Mouse (Mus musculus): ENCODE measurements at regions not wholly inside any gene's neighbourhood (a gene's known extent, or its start where the extent isn't known, plus 50 kb on each side); places are given as distances from the start of the nearest gene placed in this dataset.

GRCm38 (mm10) chr7:117850822-117851221, 265.2 kb downstream of the Rps15a start:
- Histone ChIP-seq H3K27me3 (ENCODE audit: control insufficient read depth) (no peaks in the 10 kb centered on the region), H3K9me3 (ENCODE audit: control insufficient read depth, low read length) (no peaks in the 10 kb centered on the region), H3K4me3 (replicated peaks) (no peak overlapping the region), H3K4me1 (ENCODE audit: control insufficient read depth) (no peaks in the 10 kb centered on the region), H3K36me3 (ENCODE audit: control insufficient read depth) (no peaks in the 10 kb centered on the region)
- TF ChIP-seq GATA1 (IDR thresholded peaks at IDR 0.05; ENCODE audit: low read length) (no peak), TAL1 (IDR thresholded peaks at IDR 0.05; ENCODE audit: low read length) (no peak)

DNA sequence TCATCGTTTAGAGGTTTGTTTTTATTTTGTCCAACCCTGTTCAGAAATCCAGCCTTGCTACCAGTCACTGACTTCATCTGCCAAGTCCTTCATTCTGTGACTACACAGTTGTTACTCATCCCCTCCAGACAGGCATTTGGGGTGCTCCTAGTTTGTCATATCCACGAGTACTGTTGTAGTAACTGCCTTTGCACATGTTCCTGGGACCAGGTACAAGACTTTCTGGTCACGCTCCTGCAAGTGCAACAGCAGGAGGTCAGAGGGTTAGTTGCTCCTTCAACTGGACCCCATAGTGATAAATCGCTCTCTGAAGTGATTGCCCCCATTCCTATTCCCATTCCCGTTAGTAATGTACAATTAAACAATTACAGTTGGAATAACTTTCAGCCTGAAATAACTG, 269.9 kb downstream of the Rps15a start:
- no peaks in the 10 kb centered on the region for H3K27me3 ChIP-seq (ENCODE audit: control insufficient read depth)
- H3K4me1 ChIP-seq (ENCODE audit: control insufficient read depth): no peaks in the 10 kb centered on the region
- no peak overlapping the region for H3K4me3 ChIP-seq (replicated peaks)
- no peaks in the 10 kb centered on the region for H3K36me3 ChIP-seq (ENCODE audit: control insufficient read depth)
- TF ChIP-seq TAL1 (IDR thresholded peaks at IDR 0.05; ENCODE audit: low read length) (no peak), GATA1 (IDR thresholded peaks at IDR 0.05; ENCODE audit: low read length) (no peak)
- no peaks in the 10 kb centered on the region for H3K9me3 ChIP-seq (ENCODE audit: control insufficient read depth, low read length)

GRCm38 (mm10) chr7:117842780-117843179, 273.2 kb downstream of the Rps15a start:
- no peaks in the 10 kb centered on the region for H3K9me3 ChIP-seq (ENCODE audit: control insufficient read depth, low read length)
- no peak overlapping the region for H3K4me3 ChIP-seq (replicated peaks)
- no peaks in the 10 kb centered on the region for H3K36me3 ChIP-seq (ENCODE audit: control insufficient read depth)
- TF ChIP-seq GATA1 (IDR thresholded peaks at IDR 0.05; ENCODE audit: low read length) (no peak), TAL1 (IDR thresholded peaks at IDR 0.05; ENCODE audit: low read length) (no peak)
- H3K4me1 ChIP-seq (ENCODE audit: control insufficient read depth): no peaks in the 10 kb centered on the region
- H3K27me3 ChIP-seq (ENCODE audit: control insufficient read depth): no peaks in the 10 kb centered on the region

DNA sequence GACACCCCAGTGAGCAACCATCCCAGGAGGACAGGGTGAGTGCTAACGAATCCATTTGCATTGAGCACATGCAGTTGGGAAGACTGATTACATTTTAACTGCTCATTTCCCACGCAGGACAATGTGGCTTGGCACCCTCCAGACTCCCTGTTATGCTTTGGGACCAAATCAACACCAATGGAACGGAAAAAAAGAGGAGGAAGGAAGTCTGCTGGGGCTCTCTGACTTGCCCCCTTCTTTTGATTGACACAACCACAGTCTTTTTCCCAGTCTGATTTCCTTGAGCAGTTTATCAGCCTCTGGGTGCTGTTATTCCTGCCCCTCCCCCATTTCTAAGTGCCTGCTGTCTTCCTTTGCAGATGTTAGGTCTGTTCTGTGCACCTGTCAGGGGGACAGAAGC, 321.0 kb downstream of the Rps15a start:
- TF ChIP-seq TAL1 (IDR thresholded peaks at IDR 0.05; ENCODE audit: low read length) (no peak), GATA1 (IDR thresholded peaks at IDR 0.05; ENCODE audit: low read length) (no peak)

GRCm38 (mm10) chr7:117793991-117794390, 322.0 kb downstream of the Rps15a start:
- Histone ChIP-seq H3K36me3 (ENCODE audit: control insufficient read depth) (no peaks in the 10 kb centered on the region), H3K27me3 (ENCODE audit: control insufficient read depth) (no peaks in the 10 kb centered on the region), H3K4me1 (ENCODE audit: control insufficient read depth) (no peaks in the 10 kb centered on the region), H3K4me3 (replicated peaks) (no peak overlapping the region), H3K9me3 (ENCODE audit: control insufficient read depth, low read length) (no peaks in the 10 kb centered on the region)
- TF ChIP-seq TAL1 (IDR thresholded peaks at IDR 0.05; ENCODE audit: low read length) (no peak), GATA1 (IDR thresholded peaks at IDR 0.05; ENCODE audit: low read length) (no peak)

More for the DNA sequence above, 321.0 kb downstream of the Rps15a start:
- no peaks in the 10 kb centered on the region for H3K4me1 ChIP-seq (ENCODE audit: control insufficient read depth)
- H3K4me3 ChIP-seq (replicated peaks): no peak overlapping the region
- H3K27me3 ChIP-seq (ENCODE audit: control insufficient read depth): no peaks in the 10 kb centered on the region
- no peaks in the 10 kb centered on the region for H3K36me3 ChIP-seq (ENCODE audit: control insufficient read depth)
- no peaks in the 10 kb centered on the region for H3K9me3 ChIP-seq (ENCODE audit: control insufficient read depth, low read length)

GRCm38 (mm10) chr7:117792456-117792855, 323.5 kb downstream of the Rps15a start:
- Histone ChIP-seq H3K4me3 (replicated peaks) (no peak overlapping the region), H3K9me3 (ENCODE audit: control insufficient read depth, low read length) (no peaks in the 10 kb centered on the region), H3K27me3 (ENCODE audit: control insufficient read depth) (no peaks in the 10 kb centered on the region), H3K4me1 (ENCODE audit: control insufficient read depth) (no peaks in the 10 kb centered on the region), H3K36me3 (ENCODE audit: control insufficient read depth) (no peaks in the 10 kb centered on the region)
- TF ChIP-seq GATA1 (IDR thresholded peaks at IDR 0.05; ENCODE audit: low read length) (no peak), TAL1 (IDR thresholded peaks at IDR 0.05; ENCODE audit: low read length) (no peak)

DNA sequence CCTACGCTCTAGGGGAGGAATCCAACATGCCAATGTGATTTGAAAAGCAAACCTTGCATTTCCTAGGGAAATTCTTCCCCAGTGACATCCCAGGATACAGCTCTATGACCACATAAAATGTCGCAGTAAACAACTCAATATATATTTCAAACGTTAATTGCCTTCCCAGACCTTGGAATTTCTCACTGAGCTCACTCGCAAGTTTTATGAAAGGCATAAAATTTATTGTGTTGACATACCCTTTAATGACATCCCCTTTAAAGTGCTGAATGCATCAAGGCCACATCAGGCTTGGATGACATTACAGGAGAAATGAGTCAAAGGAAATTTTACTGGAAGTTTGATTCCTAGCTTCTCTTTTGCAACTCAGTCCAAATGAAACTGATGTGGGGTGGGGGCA, 337.0 kb downstream of the Rps15a start:
- TF ChIP-seq TAL1 (IDR thresholded peaks at IDR 0.05; ENCODE audit: low read length) (no peak), GATA1 (IDR thresholded peaks at IDR 0.05; ENCODE audit: low read length) (no peak)
- H3K4me3 ChIP-seq (replicated peaks): no peak overlapping the region
- no peaks in the 10 kb centered on the region for H3K9me3 ChIP-seq (ENCODE audit: control insufficient read depth, low read length)
- H3K27me3 ChIP-seq (ENCODE audit: control insufficient read depth): no peaks in the 10 kb centered on the region
- H3K36me3 ChIP-seq (ENCODE audit: control insufficient read depth): no peaks in the 10 kb centered on the region
- H3K4me1 ChIP-seq (ENCODE audit: control insufficient read depth): no peaks in the 10 kb centered on the region

DNA sequence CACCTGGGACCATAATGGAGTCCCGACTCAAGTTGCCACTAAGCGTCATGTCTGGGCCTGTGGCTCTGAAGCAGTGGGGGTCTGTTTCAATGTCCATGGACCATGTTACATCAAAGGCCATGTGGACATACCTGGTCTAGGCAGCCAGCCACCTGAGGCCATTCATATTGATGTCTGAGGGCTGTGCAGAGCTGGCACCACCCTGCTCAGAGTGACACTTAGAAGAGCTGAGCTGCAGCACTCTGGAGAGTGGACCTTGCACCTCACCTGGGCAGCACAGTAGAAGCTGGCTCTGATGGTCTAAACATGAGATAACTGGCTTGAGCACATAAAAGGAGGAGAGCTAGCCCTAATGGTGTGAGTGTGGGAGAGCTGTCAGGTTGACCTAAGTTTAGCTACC, 338.1 kb downstream of the Rps15a start:
- no peaks in the 10 kb centered on the region for H3K4me1 ChIP-seq (ENCODE audit: control insufficient read depth)
- H3K27me3 ChIP-seq (ENCODE audit: control insufficient read depth): no peaks in the 10 kb centered on the region
- H3K4me3 ChIP-seq (replicated peaks): no peak overlapping the region
- H3K9me3 ChIP-seq (ENCODE audit: control insufficient read depth, low read length): peaks cover under 1% of the 10 kb centered on the region; the same call in 1 of the 2 replicates
- H3K36me3 ChIP-seq (ENCODE audit: control insufficient read depth): no peaks in the 10 kb centered on the region
- TF ChIP-seq TAL1 (IDR thresholded peaks at IDR 0.05; ENCODE audit: low read length): no peak
- no peak for TF ChIP-seq GATA1 (IDR thresholded peaks at IDR 0.05; ENCODE audit: low read length)

GRCm38 (mm10) chr7:117771836-117772235, 344.2 kb downstream of the Rps15a start:
- TF ChIP-seq TAL1 (IDR thresholded peaks at IDR 0.05; ENCODE audit: low read length) (no peak), GATA1 (IDR thresholded peaks at IDR 0.05; ENCODE audit: low read length) (no peak)
- Histone ChIP-seq H3K27me3 (ENCODE audit: control insufficient read depth) (no peaks in the 10 kb centered on the region), H3K4me1 (ENCODE audit: control insufficient read depth) (no peaks in the 10 kb centered on the region), H3K9me3 (ENCODE audit: control insufficient read depth, low read length) (peaks cover 8% of the 10 kb centered on the region), H3K4me3 (replicated peaks) (no peak overlapping the region), H3K36me3 (ENCODE audit: control insufficient read depth) (no peaks in the 10 kb centered on the region)

DNA sequence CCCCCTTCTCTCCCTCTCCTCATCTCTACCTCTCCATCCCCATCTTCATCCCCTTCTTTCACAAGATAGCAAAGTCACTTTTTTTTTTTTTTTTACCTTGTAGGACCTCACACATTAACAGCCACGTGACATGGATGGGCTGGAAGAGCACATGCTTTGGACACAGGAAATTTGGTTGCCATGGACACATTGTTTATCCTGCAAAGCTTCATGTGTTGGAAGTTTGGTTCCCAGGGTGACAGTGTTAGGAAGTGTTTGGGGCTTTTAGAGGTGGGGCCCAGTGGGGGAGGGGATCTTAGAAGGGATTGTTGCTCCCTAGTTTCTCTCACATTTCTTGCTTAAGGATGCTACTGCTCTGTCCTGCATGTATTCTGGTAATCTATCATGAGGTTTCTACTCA, 356.5 kb downstream of the Rps15a start:
- H3K36me3 ChIP-seq (ENCODE audit: control insufficient read depth): no peaks in the 10 kb centered on the region
- H3K4me1 ChIP-seq (ENCODE audit: control insufficient read depth): no peaks in the 10 kb centered on the region
- TF ChIP-seq GATA1 (IDR thresholded peaks at IDR 0.05; ENCODE audit: low read length): no peak
- no peak for TF ChIP-seq TAL1 (IDR thresholded peaks at IDR 0.05; ENCODE audit: low read length)
- H3K4me3 ChIP-seq (replicated peaks): no peak overlapping the region
- no peaks in the 10 kb centered on the region for H3K9me3 ChIP-seq (ENCODE audit: control insufficient read depth, low read length)
- no peaks in the 10 kb centered on the region for H3K27me3 ChIP-seq (ENCODE audit: control insufficient read depth)
